Mouse (Mus musculus): ENCODE results near the gene Antxr1.

- TF ChIP-seq CTCF (IDR thresholded peaks at IDR 0.05; ENCODE audit: borderline replicate concordance, insufficient read depth, low read depth, low read length) (no peak), POLR2A (IDR thresholded peaks at IDR 0.05; ENCODE audit: borderline replicate concordance, insufficient read depth, low read length) (no peak)
Measured at GRCm38 (mm10) chr6:87302746-87303145, 32.9 kb downstream of the Antxr1 start.

Data from cerebellum, adult 2 months (tissue).